Mouse (Mus musculus) intestine, postnatal 0 days (tissue): Measurements from ENCODE around the gene Dnajc3. TPM values are rescaled to one million over a fixed set of nuclear protein-coding genes. Genes with fewer than 3 reads are reported as not detected.

Experiments
- ATAC-seq: fragments of 200-750 bp; cut with Nextera tagmentation; 2 replicates; pipeline ENCODE4 v1.8.0; 2017; ENCODE audit warnings: mild to moderate bottlenecking, moderate TSS enrichment, moderate library complexity
- H3K27ac ChIP-seq: fragments of 300-500 bp; sonication (generic); 2 replicates; pipeline ENCODE4 v1.5.1; 2014; ENCODE audit warnings: mild to moderate bottlenecking, low read depth, low read length, moderate library complexity
- H3K27me3 ChIP-seq: fragments of 300-500 bp; sonication (generic); replicated peaks from 2 replicates; pipeline ENCODE4 v1.6.1; 2014; ENCODE audit warnings: low read length, mixed read lengths; ENCODE audit not compliant: control insufficient read depth, insufficient read depth
- H3K36me3 ChIP-seq: fragments of 300-500 bp; sonication (generic); 2 replicates; pipeline ENCODE4 v1.6.1; 2014; ENCODE audit warnings: mild to moderate bottlenecking, moderate library complexity; ENCODE audit not compliant: control insufficient read depth, insufficient read depth
- H3K4me1 ChIP-seq: fragments of 300-500 bp; sonication (generic); replicated peaks from 2 replicates; pipeline ENCODE4 v1.6.1; 2014; ENCODE audit warnings: antibody characterized with exemption, low read length, mixed read lengths; ENCODE audit not compliant: control insufficient read depth, insufficient read depth
- H3K4me2 ChIP-seq: fragments of 300-500 bp; sonication (generic); replicated peaks from 2 replicates; pipeline ENCODE4 v1.6.1; 2014; ENCODE audit warnings: low read depth, mild to moderate bottlenecking, moderate library complexity
- H3K4me3 ChIP-seq: fragments of 300-500 bp; sonication (generic); 2 replicates; pipeline ENCODE4 v1.5.1; 2014; ENCODE audit warnings: low read depth, low read length
- H3K9ac ChIP-seq: fragments of 300-500 bp; sonication (generic); 2 replicates; pipeline ENCODE4 v1.6.1; 2014; ENCODE audit warnings: mild to moderate bottlenecking, low read depth, low read length
- H3K9me3 ChIP-seq: fragments of 300-500 bp; sonication (generic); 2 replicates; pipeline ENCODE4 v1.6.1; 2016; ENCODE audit warnings: mixed run types; ENCODE audit not compliant: control insufficient read depth
- CTCF ChIP-seq: sonication (generic); IDR thresholded peaks from 2 replicates; pipeline ENCODE4 v1.5.1; 2016; ENCODE audit warnings: low read depth, mild to moderate bottlenecking, control low read depth, antibody characterized with exemption, moderate library complexity
- WGBS: fragments of 180-500 bp; shearing (Covaris S2); extraction: QIAGEN DNeasy Blood & Tissue Kit; methylation state at CpG from one replicate; pipeline ENCODE4 v1.1.7; 2014; 5-methylcytosine and 5-hydroxymethylcytosine counted together
- polyA plus RNA-seq: library from polyadenylated mRNA; unstranded; fragments of >200 nt; fragmentation: Nextera tagmentation; extraction: Ambion mirVana; gene quantifications from 2 replicates; pipeline ENCODE4 v1.2.1, GENCODE M21; 2015

The Dnajc3 gene
- polyA plus RNA-seq, 1 experiment from 2014 or later = 38.1 TPM

DNA sequence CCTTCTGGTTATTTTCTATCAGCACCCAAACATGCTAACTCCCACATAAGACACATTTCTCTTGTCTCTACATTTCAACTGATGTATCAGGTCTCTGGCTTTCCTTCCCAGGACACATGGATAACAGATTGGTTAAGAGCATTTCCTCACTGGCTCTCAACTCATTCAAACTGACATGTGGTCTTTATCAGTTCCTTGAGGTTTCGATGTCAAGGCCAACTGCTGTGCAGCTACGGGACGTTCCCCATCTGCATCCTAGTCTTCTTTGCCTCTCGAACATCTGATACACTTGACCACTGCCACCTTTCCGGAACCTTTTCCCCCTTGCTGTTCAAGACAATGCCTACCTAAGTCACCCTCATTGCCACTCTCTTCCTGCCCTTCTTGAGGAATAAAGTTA lies 24.1 kb upstream of the Dnajc3 start:
- no peaks in the 10 kb centered on the region for H3K4me1 ChIP-seq
- H3K9ac ChIP-seq = no peak overlapping the region
- H3K36me3 ChIP-seq = peaks cover 2% of the 10 kb centered on the region; the same call in 1 of the 2 replicates
- no peaks in the 10 kb centered on the region for H3K9me3 ChIP-seq
- no peak overlapping the region for H3K4me3 ChIP-seq
- no peak overlapping the region for H3K4me2 ChIP-seq
- no peak for ATAC-seq
- H3K27ac ChIP-seq = no peak overlapping the region
- WGBS = 86% methylated on average over 5 of the region's 5 CpGs
- no peak for TF ChIP-seq CTCF
- H3K27me3 ChIP-seq = no peaks in the 10 kb centered on the region

DNA sequence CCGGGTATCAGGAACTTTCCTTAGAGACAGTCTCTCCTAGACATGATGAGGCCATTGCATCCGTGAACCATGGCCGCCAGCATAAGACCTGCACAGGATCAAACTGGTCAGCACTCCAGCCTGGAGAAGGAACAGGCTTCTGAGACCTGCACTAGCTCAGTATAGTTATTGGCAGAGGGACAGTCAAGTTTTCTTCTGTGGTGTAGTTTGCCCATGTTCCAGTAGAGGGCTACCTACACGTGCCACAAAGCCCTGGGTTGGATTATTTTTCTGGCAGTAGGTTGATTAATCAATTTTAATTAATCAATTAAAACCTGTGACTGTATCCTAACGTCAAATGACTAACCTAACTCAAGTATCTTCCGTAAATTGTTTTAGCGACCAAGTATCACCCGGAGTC lies 18.8 kb upstream of the Dnajc3 start:
- ATAC-seq = no peak
- Histone ChIP-seq H3K4me1 (0 out of 2 replicates have a peak, but pooled peaks cover 3% of the 10 kb centered on the region), H3K27me3 (peaks cover 14% of the 10 kb centered on the region), H3K4me3 (no peak overlapping the region), H3K27ac (no peak overlapping the region), H3K4me2 (no peak overlapping the region), H3K36me3 (no peaks in the 10 kb centered on the region), H3K9ac (no peak overlapping the region), H3K9me3 (no peaks in the 10 kb centered on the region)
- TF ChIP-seq CTCF = peak; percentile 72
- WGBS = 62% methylated on average over 8 of the region's 8 CpGs

DNA sequence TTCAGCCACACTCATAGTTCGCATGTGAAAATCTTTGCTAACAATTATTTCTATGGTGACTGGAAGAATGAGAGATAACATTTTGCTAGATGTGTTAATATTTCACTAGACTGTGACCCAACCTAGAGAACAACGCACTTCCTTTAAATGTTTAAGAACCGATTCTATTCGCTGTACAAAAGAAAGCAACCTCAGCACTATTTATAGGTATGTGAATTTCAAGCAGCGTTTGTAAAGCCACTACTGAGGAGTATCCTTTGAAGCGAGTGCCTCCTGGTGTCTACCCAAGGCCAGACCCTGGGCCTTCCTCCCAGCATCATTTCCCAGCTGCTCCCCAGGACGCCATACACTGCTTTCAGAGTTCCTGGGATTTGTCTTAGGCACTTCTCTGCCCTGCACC lies 17.1 kb upstream of the Dnajc3 start:
- WGBS = 35% methylated on average over 7 of the region's 7 CpGs
- no peak overlapping the region for H3K9ac ChIP-seq
- peaks cover 14% of the 10 kb centered on the region for H3K27me3 ChIP-seq
- no peaks in the 10 kb centered on the region for H3K36me3 ChIP-seq
- ATAC-seq = no peak
- peaks cover 13% of the 10 kb centered on the region; the same call in 1 of the 2 replicates for H3K4me1 ChIP-seq
- H3K9me3 ChIP-seq = no peaks in the 10 kb centered on the region
- TF ChIP-seq CTCF = 0 out of 2 replicates have a peak, but pooled peaks have one; percentile 25
- no peak overlapping the region for H3K27ac ChIP-seq
- H3K4me2 ChIP-seq = no peak overlapping the region
- no peak overlapping the region for H3K4me3 ChIP-seq

DNA sequence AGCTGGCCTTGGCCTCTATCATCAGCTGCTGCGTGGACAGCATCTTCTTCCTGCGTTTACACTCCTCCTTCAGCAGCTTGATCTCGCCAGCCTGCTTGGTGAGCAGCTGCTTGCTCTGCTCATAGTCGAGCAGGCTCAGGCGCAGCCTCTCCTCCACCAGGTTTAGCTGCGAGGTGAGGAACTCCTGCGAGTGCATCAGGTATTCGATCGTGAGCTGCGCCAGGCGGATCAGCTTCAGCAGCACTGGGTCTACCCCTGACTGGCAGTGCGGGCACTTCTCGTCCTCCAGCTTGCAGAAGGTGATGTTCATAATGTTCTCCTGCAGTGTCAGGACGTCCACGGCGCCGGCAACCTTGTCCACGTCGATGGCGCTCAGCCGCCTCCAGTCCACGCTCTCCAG lies 15.5 kb upstream of the Dnajc3 start:
- Histone ChIP-seq H3K4me2 (peak overlapping the region; percentile 72), H3K4me3 (peak overlapping the region; percentile 41), H3K27ac (no peak overlapping the region), H3K27me3 (peaks cover 14% of the 10 kb centered on the region), H3K9ac (no peak overlapping the region; the same call in 1 of the 2 replicates), H3K36me3 (no peaks in the 10 kb centered on the region), H3K4me1 (peaks cover 13% of the 10 kb centered on the region; the same call in 1 of the 2 replicates), H3K9me3 (no peaks in the 10 kb centered on the region)
- TF ChIP-seq CTCF = no peak
- 34% methylated on average over 22 of the region's 22 CpGs for WGBS
- no peak for ATAC-seq

GRCm38 (mm10) chr14:118922667-118923184 lies 15.1 kb upstream of the Dnajc3 start:
- H3K27me3 ChIP-seq = peaks cover 14% of the 10 kb centered on the region
- peak; percentile 39; the same call in 1 of the 2 replicates for ATAC-seq
- H3K4me2 ChIP-seq = peak overlapping the region; percentile 72
- no peaks in the 10 kb centered on the region for H3K9me3 ChIP-seq
- H3K9ac ChIP-seq = no peak overlapping the region; the same call in 1 of the 2 replicates
- TF ChIP-seq CTCF = no peak
- H3K4me1 ChIP-seq = peaks cover 13% of the 10 kb centered on the region; the same call in 1 of the 2 replicates
- 2% methylated on average over 47 of the region's 47 CpGs for WGBS
- no peak overlapping the region for H3K27ac ChIP-seq
- H3K36me3 ChIP-seq = no peaks in the 10 kb centered on the region
- H3K4me3 ChIP-seq = peak overlapping the region; percentile 41

DNA sequence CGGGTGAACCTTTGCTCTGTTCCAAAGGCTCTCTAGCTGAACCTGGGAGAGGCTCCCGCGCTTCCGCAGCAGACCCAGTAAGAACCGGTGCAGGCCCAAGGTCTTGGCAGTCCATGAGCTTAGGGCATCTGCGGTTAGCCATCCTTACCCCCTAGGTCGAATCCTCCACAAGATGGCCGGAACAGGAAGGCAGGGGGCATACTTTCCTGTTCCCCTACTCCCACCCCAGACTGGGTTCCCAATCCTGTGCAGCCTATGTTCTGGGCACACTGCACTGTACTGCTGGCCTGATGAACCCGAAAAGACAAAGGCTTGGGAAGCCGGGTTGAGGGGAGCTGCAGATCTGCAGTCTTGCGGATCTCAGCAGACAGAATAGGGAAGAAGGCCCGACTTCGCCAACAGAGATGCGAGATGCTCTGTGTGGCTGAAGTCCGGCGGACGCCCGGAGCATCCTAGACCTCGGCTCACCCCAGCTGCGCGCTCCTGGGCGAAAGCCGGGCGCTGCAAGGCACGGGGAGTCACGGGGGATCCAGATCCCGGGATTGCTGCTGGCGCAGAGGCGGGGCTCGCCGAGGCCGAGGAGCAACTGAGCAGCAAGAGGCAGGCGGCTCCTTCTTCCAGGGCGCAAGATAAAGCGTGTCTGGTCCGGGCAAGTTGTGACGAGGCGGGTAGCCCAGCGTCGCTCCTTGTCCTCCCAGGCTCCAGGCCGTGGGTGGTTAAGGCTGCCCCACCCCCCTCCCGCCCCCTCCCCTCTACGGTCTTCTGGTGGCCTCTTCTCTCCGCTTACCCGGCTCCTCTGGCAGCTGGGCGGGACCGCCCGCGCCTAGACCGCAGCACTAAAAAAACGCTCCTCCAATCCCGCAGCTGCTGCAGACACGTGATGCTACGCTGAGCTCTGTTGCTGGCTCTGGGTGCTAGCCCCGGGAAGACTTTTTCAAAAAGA lies 12.8 kb upstream of the Dnajc3 start, which contains the start of gene Dzip1:
Gene Dzip1, minus strand, starts transcription at position 788 of the 943 bp plus-strand sequence.
- 3% methylated on average over 49 of the region's 55 CpGs for WGBS
- peak; percentile 76 for ATAC-seq

More for the DNA sequence above, 12.8 kb upstream of the Dnajc3 start, which contains the start of gene Dzip1:
- Histone ChIP-seq H3K4me3 (peak within 1 kb of the TSS; percentile 56), H3K27me3 (peaks cover 14% of the 10 kb centered on the region), H3K9ac (0 out of 2 replicates have a peak within 1 kb of the TSS, but pooled peaks have one; percentile 40), H3K9me3 (no peaks in the 10 kb centered on the region), H3K4me1 (peaks cover 13% of the 10 kb centered on the region; the same call in 1 of the 2 replicates), H3K36me3 (no peaks in the 10 kb centered on the region), H3K4me2 (peak within 1 kb of the TSS; percentile 84), H3K27ac (peak within 1 kb of the TSS; percentile 60)
- no peak; the same call in 1 of the 2 replicates for TF ChIP-seq CTCF
